Mouse (Mus musculus): Measurements from ENCODE around the gene Scaf4. TPM values are rescaled to one million over a fixed set of nuclear protein-coding genes. Genes with fewer than 3 reads are reported as not detected.
"Not testable (repeated sequence)": the region's sequence is repeated elsewhere in the genome, so short reads cannot be mapped to it uniquely, and the experiment has no call there.

Gene Scaf4
- polyA plus RNA-seq, 1 experiment from 2014 or later: 16.3 TPM

GRCm38 (mm10) chr16:90216414-90216813 lies 67.9 kb downstream of the Scaf4 start:
- Histone ChIP-seq H3K36me3 (no peaks in the 10 kb centered on the region), H3K4me3 (no peak overlapping the region), H3K27ac (replicated peaks) (no peak overlapping the region), H3K4me1 (0 out of 2 replicates have a peak, but pooled peaks cover 4% of the 10 kb centered on the region), H3K9ac (no peak overlapping the region), H3K4me2 (no peak overlapping the region), H3K27me3 (replicated peaks) (no peaks in the 10 kb centered on the region), H3K9me3 (no peaks in the 10 kb centered on the region)
- 61% methylated on average over 2 of the region's 2 CpGs for WGBS
- no peak for ATAC-seq (ENCODE audit: extremely low read depth, insufficient number of reproducible peaks, low FRiP score, low TSS enrichment)

GRCm38 (mm10) chr16:90215879-90216278 lies 68.4 kb downstream of the Scaf4 start:
- not testable (repeated sequence) for H3K27me3 ChIP-seq (replicated peaks); H3K27ac ChIP-seq (replicated peaks); H3K9ac ChIP-seq; H3K4me3 ChIP-seq; H3K36me3 ChIP-seq; ATAC-seq (ENCODE audit: extremely low read depth, insufficient number of reproducible peaks, low FRiP score, low TSS enrichment); H3K4me2 ChIP-seq; H3K9me3 ChIP-seq; H3K4me1 ChIP-seq
- 89% methylated on average over 5 of the region's 5 CpGs for WGBS

- Histone ChIP-seq H3K9me3 (no peaks in the 10 kb centered on the region), H3K27ac (replicated peaks) (no peak overlapping the region), H3K4me3 (no peak overlapping the region), H3K4me1 (0 out of 2 replicates have a peak, but pooled peaks cover 4% of the 10 kb centered on the region), H3K4me2 (no peak overlapping the region), H3K27me3 (replicated peaks) (no peaks in the 10 kb centered on the region), H3K9ac (no peak overlapping the region), H3K36me3 (no peaks in the 10 kb centered on the region)
- ATAC-seq (ENCODE audit: extremely low read depth, insufficient number of reproducible peaks, low FRiP score, low TSS enrichment): no peak
- WGBS: 84% methylated on average over 11 of the region's 11 CpGs
Observed at GRCm38 (mm10) chr16:90214731-90215565, 69.4 kb downstream of the Scaf4 start.

- Histone ChIP-seq H3K4me2 (no peak overlapping the region), H3K36me3 (no peaks in the 10 kb centered on the region), H3K4me3 (no peak overlapping the region), H3K27me3 (replicated peaks) (no peaks in the 10 kb centered on the region), H3K27ac (replicated peaks) (no peak overlapping the region), H3K4me1 (no peaks in the 10 kb centered on the region), H3K9ac (no peak overlapping the region), H3K9me3 (no peaks in the 10 kb centered on the region)
- no peak for ATAC-seq (ENCODE audit: extremely low read depth, insufficient number of reproducible peaks, low FRiP score, low TSS enrichment)
- 61% methylated on average over 12 of the region's 12 CpGs for WGBS
Observed at GRCm38 (mm10) chr16:90213477-90214339, 70.6 kb downstream of the Scaf4 start.

GRCm38 (mm10) chr16:90211767-90212166 lies 72.5 kb downstream of the Scaf4 start:
- no peak overlapping the region for H3K4me3 ChIP-seq
- H3K27ac ChIP-seq (replicated peaks): no peak overlapping the region
- H3K36me3 ChIP-seq: no peaks in the 10 kb centered on the region
- no peaks in the 10 kb centered on the region for H3K27me3 ChIP-seq (replicated peaks)
- no peak for ATAC-seq (ENCODE audit: extremely low read depth, insufficient number of reproducible peaks, low FRiP score, low TSS enrichment)
- no peak overlapping the region for H3K4me2 ChIP-seq
- 54% methylated on average over 8 of the region's 8 CpGs for WGBS
- H3K4me1 ChIP-seq: no peaks in the 10 kb centered on the region
- H3K9me3 ChIP-seq: no peaks in the 10 kb centered on the region
- no peak overlapping the region for H3K9ac ChIP-seq

GRCm38 (mm10) chr16:90210717-90211116 lies 73.6 kb downstream of the Scaf4 start:
- H3K4me3 ChIP-seq: no peak overlapping the region
- H3K4me1 ChIP-seq: no peaks in the 10 kb centered on the region
- no peak for ATAC-seq (ENCODE audit: extremely low read depth, insufficient number of reproducible peaks, low FRiP score, low TSS enrichment)
- no peaks in the 10 kb centered on the region for H3K9me3 ChIP-seq
- H3K4me2 ChIP-seq: no peak overlapping the region
- H3K27ac ChIP-seq (replicated peaks): no peak overlapping the region
- H3K36me3 ChIP-seq: no peaks in the 10 kb centered on the region
- no peak overlapping the region for H3K9ac ChIP-seq
- WGBS: 63% methylated on average over 10 of the region's 10 CpGs
- no peaks in the 10 kb centered on the region for H3K27me3 ChIP-seq (replicated peaks)

GRCm38 (mm10) chr16:90208996-90209395 lies 75.3 kb downstream of the Scaf4 start:
- Histone ChIP-seq H3K27me3 (replicated peaks) (no peaks in the 10 kb centered on the region), H3K9me3 (no peaks in the 10 kb centered on the region), H3K27ac (replicated peaks) (no peak overlapping the region), H3K4me2 (no peak overlapping the region), H3K4me1 (no peaks in the 10 kb centered on the region), H3K36me3 (no peaks in the 10 kb centered on the region), H3K9ac (no peak overlapping the region), H3K4me3 (no peak overlapping the region)
- WGBS: 68% methylated on average over 3 of the region's 3 CpGs
- ATAC-seq (ENCODE audit: extremely low read depth, insufficient number of reproducible peaks, low FRiP score, low TSS enrichment): no peak

GRCm38 (mm10) chr16:90204868-90205267 lies 79.4 kb downstream of the Scaf4 start:
- H3K27me3 ChIP-seq (replicated peaks): no peaks in the 10 kb centered on the region
- ATAC-seq (ENCODE audit: extremely low read depth, insufficient number of reproducible peaks, low FRiP score, low TSS enrichment): no peak
- no peak overlapping the region for H3K9ac ChIP-seq
- 93% methylated on average over 2 of the region's 2 CpGs for WGBS
- no peak overlapping the region for H3K4me2 ChIP-seq
- no peak overlapping the region for H3K4me3 ChIP-seq
- peaks cover 9% of the 10 kb centered on the region for H3K4me1 ChIP-seq
- H3K27ac ChIP-seq (replicated peaks): no peak overlapping the region
- H3K9me3 ChIP-seq: no peaks in the 10 kb centered on the region
- no peaks in the 10 kb centered on the region for H3K36me3 ChIP-seq

GRCm38 (mm10) chr16:90203226-90203962 lies 80.9 kb downstream of the Scaf4 start:
- Histone ChIP-seq H3K9me3 (no peaks in the 10 kb centered on the region), H3K9ac (no peak overlapping the region), H3K4me1 (peaks cover 19% of the 10 kb centered on the region), H3K4me3 (no peak overlapping the region), H3K27me3 (replicated peaks) (no peaks in the 10 kb centered on the region), H3K36me3 (no peaks in the 10 kb centered on the region), H3K4me2 (no peak overlapping the region), H3K27ac (replicated peaks) (no peak overlapping the region)
- 72% methylated on average over 6 of the region's 6 CpGs for WGBS
- ATAC-seq (ENCODE audit: extremely low read depth, insufficient number of reproducible peaks, low FRiP score, low TSS enrichment): no peak

GRCm38 (mm10) chr16:90202140-90202539 lies 82.2 kb downstream of the Scaf4 start:
- Histone ChIP-seq H3K36me3 (no peaks in the 10 kb centered on the region), H3K27ac (replicated peaks) (no peak overlapping the region), H3K4me2 (peak overlapping the region; percentile 62), H3K4me1 (peaks cover 32% of the 10 kb centered on the region), H3K4me3 (peak overlapping the region; percentile 29), H3K9me3 (no peaks in the 10 kb centered on the region), H3K27me3 (replicated peaks) (no peaks in the 10 kb centered on the region), H3K9ac (peak overlapping the region; percentile 52; the same call in 1 of the 2 replicates)
- 40% methylated on average over 19 of the region's 19 CpGs for WGBS
- ATAC-seq (ENCODE audit: extremely low read depth, insufficient number of reproducible peaks, low FRiP score, low TSS enrichment): no peak

GRCm38 (mm10) chr16:90199174-90199573 lies 85.1 kb downstream of the Scaf4 start:
- Histone ChIP-seq H3K4me1 (peaks cover 39% of the 10 kb centered on the region), H3K4me2 (no peak overlapping the region), H3K4me3 (no peak overlapping the region), H3K9me3 (no peaks in the 10 kb centered on the region), H3K27ac (replicated peaks) (no peak overlapping the region), H3K36me3 (no peaks in the 10 kb centered on the region), H3K9ac (no peak overlapping the region; the same call in 1 of the 2 replicates), H3K27me3 (replicated peaks) (no peaks in the 10 kb centered on the region)
- WGBS: 79% methylated on average over 10 of the region's 10 CpGs
- ATAC-seq (ENCODE audit: extremely low read depth, insufficient number of reproducible peaks, low FRiP score, low TSS enrichment): no peak
